Mouse (Mus musculus): ENCODE measurements around the gene Ntrk2.
"Not testable (repeated sequence)": the region's sequence is repeated elsewhere in the genome, so short reads cannot be mapped to it uniquely, and the experiment has no call there.

Ntrk2 gene

DNA sequence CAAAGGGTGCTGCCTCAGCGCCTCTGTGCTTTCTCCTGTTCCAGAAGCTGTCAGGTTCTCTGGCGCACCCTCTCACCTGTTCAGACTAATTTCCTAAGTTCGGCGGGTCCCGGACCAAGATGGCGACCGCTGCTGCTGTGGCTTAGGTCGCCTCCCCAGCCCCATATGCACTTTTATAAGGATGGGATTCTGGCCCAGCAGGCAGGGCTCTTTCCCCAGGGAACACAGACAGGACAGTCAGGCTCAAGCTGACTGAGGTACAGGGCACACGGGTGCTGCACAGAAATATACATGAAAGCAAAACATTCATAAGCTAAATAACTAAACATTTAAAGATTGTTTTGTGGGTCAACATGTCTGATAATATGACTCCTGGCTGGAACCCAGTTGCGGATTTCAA lies 301.4 kb downstream of the Ntrk2 start:
- DNase-seq (ENCODE audit: inconsistent ontology term): not testable (repeated sequence)

DNA sequence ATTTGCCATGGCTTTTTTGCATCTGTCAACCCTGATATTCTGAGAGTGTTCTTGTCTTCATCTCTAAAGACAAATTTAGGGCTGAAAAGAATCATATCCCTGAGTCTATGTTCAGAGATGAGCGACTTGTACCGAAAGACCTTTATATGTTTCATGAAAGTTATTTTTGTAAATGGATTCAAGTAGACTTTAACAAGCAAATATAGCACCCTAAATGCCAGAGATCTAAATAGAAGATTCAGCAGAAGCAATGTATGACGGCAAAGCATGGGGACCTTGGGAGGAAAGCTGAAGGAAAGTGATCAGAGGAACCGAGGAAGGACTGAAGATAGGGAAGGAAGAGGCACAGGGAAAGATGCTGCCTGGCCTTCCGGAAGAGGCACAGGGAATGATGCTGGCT lies 303.7 kb downstream of the Ntrk2 start:
- no peak for DNase-seq (ENCODE audit: inconsistent ontology term)

DNA sequence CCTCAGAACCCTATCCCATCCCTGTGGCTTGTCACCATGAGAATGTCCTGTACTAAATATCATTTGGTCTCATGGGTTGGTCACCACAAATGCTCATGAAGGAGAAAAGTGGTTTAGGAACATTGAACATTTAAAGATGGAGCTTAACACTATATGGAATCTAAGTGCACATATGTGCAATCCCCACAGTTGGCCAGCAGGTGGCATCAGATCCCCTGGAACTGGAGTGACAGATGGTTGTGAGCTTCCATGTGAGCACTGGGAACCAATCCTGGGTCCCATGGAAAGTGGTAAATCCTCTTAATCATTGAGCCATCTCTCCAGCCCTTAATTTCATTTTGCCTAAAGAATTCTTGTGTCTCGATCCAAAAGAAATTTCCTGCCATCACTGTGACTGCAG lies 308.3 kb downstream of the Ntrk2 start:
- no peak for DNase-seq (ENCODE audit: inconsistent ontology term)

DNA sequence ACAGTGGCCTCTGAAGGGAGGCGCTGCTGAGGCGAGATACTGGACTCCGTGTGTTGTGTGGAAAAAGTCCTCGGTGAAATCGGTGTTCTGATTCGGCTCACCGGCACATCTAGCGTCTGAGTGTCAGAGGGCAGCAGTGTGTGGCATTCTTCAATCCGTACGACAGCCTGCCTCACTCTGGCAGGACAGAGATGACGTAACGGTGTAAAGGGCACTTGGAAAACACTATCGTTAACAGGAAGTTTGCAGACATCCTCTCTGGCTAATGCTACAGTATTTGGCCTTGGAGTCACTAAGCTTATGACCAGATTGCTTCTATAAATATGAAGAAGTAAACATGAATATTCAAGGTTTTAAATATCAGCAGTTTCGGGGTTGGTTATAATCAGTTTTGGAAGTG lies 309.2 kb downstream of the Ntrk2 start:
- DNase-seq (ENCODE audit: inconsistent ontology term): no peak

DNA sequence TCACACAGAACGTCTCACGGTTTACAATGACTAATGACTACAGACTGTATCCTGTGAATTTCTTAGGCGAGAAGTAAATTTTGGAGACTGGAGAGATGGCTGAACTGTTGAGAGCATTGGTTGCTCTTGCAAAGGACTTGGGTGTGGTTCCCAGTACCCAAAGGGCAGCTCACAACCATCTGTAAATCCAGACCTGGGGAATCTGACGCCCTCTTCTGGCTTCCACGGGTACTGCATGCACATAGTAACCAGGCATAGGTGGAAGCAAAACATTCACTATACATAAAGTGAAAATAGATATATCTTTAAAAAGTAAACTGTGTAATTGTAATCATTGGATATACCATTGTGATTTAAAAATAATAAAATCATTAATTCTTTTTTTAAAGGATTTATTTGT lies 310.9 kb downstream of the Ntrk2 start:
- no peak for DNase-seq (ENCODE audit: inconsistent ontology term)

DNA sequence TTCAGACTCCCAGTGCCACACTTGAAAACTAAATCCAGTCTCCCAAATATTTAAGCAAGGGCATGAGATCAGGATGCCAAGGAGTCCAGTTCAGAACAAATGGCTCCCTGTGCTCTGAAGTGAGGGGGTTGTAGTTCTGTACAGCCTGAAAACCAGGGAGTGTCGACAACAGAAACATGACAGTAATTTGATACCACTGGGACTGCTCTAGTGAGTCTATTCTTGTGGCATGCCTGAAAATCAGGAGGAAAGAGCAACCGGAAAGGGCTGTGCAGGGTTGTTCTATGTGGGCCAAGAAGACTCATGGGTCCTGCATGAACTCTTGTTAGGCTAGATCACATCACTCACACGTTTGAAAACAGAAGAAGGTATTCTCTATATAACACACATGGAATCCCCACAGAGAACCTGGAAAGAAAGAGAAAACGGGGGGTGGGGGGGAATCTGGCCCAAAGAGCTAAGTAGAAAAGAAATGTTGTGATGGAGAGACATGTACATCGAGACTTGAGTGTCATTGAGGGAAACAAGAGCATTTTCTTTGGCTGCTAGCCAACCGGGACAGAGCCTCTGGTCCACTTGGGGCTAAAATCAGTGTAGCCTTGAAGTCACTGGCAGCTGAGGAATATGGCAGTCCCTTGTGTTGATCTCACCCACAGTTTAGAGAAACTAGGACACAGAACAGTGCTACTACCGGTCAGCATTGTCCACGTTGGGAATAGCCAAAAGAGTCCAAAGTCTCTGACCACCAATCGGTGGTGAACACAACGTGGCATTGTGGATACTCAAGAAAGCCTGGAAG lies 313.4 kb downstream of the Ntrk2 start:
- no peak for DNase-seq (ENCODE audit: inconsistent ontology term)

DNA sequence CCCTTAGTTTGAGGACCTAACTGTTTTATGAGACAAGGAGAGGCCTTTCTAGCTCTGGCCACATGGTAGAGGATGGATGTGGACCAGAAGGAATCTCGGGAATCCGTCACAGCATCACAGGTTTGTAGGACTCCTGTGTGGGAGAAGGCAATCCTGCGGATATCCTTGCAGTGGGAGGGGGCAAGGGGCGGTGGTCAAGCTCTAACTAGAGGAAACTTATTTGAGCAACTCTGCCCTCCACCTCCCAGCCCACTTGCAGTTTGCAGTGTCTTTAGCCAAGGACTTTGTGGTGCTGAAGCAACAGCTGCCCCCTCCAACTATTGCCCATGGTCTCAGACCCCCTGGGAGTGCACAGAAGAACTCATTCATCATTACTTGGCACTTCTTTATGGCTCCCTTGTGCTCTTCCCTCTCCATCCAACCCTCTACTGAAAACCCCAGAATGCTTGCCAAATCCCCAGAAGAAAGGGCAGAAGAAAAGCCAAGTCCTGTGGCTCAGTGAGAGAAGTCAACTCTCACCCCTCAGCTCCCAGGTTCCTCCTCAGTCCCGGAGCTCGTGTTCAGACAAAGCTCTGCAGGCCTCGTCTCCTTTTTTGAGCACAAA lies 336.9 kb downstream of the Ntrk2 start:
- peak; percentile 70 for DNase-seq (ENCODE audit: inconsistent ontology term)

DNA sequence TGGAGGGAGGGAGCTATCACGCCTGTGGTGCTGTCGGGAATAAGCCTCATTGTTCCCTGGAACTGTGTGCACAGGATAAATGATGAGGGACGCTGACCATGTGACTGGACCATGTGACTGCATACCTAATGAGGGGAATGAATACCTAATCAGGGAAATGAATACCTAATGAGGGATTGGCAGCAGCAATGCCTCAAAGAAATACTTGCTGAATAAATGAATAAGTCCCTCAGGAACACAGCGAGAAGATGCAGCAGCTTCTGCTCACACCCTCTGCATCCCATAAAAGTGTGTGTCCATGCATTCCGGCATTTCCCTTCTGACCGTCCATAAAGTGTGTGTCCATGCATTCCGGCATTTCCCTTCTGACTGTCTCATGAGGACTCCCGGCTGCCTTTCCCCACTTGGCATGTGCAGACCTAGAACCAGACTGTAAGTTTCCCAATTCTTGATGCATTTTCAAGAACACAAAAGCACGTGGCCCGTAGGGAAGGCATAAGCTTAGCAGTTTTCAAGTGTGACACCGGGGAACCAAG lies 338.0 kb downstream of the Ntrk2 start:
- DNase-seq (ENCODE audit: inconsistent ontology term): no peak

DNA sequence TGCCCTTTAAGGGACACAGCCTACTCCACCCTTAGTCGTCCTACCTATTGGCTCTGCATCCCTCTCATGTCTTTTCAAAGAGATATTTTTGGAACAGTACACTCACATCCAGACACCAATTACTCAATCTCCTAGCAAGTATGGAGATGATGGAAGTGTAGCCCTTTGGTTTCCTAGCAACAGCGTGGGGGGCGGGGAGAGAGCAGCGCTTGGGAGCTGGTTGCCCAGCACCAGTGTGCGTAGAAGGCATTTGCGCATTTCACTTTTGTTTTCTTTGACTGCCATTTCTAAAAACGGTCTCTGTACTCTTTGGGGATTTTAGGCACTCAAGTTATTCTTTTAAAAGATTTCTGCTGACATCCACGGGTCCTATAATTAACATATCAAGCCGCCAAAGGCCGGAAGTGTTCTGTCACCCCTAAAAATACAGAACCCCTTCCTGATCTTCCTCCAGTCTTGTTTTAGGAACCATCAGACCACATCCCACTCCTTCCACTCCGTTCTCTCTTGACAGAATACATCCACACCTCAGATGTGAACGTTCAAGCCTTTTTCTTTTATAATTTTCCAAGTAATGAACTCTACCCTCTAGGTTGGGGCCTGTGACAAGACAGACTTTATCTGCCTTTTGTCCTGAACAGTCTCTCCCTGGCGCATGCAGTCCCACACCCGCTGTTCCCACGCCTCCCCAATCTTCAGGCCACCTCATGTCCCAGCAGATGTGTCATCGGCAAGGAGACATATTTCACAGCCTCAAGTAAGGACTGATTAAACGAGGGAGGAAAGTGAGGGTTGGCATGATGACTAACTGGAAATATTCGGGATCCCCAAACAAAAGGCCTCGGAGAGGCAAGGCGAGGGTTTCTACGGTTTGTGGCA lies 339.5 kb downstream of the Ntrk2 start:
- peak; percentile 59 for DNase-seq (ENCODE audit: inconsistent ontology term)

DNA sequence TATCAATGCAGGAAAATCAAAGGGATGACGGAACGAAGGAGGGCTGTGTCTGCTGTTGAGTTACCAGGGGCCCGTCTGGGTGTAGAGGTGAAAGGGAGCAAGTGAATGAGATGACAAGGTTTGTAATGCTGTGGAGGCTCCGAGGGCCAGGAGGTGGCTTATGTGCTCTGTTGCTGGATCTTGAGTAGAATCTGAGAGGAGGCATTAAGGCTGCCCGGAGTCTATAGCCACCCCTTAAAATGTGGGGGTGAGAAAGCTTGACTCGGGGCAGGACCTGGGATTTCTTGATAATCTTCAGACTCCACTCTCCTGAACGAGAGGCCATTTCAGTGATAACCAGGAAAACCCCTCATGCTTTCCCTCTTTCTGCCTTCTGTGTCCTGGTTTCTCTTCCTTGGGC lies 340.2 kb downstream of the Ntrk2 start:
- no peak for DNase-seq (ENCODE audit: inconsistent ontology term)

DNA sequence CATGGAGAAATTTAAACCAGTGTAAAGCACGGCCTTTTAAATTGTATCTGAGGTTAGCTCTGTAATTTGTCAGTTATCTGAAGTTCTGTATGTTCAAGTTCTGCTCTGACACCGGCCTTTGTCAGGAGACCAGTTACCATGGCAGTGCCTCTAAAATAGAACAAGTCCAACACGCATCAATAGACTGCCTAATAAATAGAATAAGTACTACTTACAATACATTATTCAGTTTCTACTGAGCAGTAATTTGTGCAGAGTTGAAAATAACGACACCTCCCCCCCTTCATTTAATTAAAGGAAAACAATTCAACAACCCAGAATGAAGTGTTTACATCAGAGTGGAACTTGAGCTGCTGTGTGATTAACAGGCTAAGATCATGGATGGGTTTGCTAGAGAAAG lies 341.6 kb downstream of the Ntrk2 start:
- DNase-seq (ENCODE audit: inconsistent ontology term): no peak

DNA sequence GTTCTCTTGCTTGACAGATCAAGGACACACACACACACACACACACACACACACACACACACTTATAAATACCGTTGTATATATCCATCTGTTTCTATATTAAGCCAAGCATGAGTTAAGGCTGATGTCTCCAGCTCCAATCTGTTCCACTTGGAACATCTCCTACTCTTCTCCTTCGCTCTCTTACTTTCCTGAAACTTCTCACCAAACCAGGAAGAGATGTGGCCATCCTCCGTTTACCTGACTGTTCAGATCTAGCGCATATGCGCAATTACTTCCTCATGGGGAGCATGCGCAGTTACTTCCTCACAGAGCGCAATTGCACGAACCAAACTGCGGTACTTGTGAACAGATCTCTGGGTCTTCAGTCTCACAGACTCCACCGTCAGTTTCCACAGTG lies 342.4 kb downstream of the Ntrk2 start:
- no peak for DNase-seq (ENCODE audit: inconsistent ontology term)

DNA sequence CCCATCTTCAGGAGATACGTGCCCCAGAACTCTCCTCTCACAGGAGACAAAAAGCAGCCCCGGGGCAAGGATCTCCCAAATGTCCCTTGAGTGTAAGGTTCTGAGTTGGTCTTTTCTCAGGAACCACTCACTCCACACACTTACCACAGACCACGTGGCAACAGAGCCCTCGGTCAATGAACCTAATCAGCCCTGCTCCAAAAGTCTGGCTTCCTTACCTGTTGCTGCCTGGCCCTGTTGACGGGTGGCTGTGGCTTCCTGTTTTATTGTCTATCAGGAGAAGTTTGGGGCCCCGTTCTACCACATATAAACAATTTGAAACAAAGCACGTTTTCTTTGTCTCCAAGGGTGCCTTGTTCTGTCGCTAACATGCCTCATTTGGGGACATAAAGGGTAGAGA lies 357.6 kb downstream of the Ntrk2 start:
- DNase-seq (ENCODE audit: inconsistent ontology term): no peak

DNA sequence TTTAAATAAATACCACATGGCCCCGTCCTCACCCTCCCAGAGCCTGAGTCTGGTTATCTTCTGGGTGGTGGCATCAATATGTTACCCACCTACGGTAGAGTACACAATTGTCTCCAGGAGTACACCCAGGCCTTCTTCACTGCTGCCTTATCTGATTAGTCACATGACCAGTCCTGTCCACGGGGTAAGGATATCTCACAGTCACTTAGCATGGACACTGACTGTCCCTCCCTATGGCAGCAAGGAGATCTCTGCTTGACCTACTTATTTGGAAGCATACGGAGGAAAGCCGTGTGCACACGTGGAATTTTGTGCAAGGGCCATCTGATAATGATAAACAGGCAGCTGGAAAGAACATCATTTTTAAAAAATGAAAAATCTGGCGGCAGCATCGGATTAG lies 367.5 kb downstream of the Ntrk2 start:
- no peak for DNase-seq (ENCODE audit: inconsistent ontology term)

DNA sequence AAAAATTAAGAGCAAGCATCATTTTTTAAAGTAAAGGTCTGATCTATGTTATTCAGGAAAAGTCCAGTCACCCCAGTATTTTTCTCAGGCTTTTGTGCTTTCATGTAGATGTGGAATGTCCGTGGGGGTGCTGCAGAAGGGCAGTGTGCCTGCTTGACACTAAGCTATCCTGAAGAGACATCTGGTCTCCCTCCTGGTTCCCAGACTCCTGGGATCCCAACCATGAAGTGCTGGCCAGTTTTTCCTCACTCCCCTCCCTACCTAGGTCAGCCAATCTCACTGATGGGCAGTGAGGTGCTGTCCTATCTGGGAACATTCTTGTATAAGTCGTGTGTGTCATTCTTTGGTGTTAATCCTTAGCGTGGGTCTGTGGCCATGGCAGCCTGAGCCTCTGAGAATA lies 369.7 kb downstream of the Ntrk2 start:
- no peak for DNase-seq (ENCODE audit: inconsistent ontology term)

DNA sequence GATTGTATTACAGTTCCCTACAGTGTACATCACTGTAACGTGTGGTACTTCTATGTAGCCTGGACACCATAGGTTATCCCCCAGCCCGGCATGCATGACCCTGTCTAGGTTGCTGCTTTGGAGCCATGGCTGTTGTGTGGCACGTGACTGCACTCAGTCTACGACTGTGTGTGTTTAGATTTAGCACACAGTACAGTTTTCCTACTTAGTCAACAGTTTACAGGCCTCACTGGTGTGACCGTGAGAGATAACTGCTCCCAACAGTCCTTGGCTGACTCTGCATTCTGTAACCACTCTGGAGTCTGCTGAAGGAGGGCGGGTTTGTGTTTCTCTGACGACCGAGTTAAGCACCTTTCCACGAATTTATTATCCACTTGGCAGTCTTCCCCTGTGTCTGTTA lies 370.1 kb downstream of the Ntrk2 start:
- DNase-seq (ENCODE audit: inconsistent ontology term): no peak

DNA sequence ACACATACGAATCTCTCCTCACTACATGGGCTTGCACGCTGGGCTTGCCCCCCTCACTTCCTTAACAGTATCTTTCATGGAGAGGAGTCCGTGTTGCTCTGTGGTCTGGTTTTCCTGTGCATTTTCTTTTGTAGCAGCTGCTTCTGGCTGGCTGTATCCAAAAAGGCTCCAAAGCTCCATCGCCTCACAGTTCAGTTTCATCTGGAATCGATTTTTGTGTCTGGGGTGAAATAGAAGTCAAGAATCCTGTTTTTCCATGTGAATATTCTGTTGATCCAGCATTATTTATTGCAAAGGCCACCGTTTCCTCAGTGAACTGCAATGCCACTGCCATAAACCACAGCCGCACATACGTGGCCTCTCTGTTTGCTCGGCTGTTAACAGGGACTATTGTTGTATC lies 370.6 kb downstream of the Ntrk2 start:
- no peak for DNase-seq (ENCODE audit: inconsistent ontology term)

DNA sequence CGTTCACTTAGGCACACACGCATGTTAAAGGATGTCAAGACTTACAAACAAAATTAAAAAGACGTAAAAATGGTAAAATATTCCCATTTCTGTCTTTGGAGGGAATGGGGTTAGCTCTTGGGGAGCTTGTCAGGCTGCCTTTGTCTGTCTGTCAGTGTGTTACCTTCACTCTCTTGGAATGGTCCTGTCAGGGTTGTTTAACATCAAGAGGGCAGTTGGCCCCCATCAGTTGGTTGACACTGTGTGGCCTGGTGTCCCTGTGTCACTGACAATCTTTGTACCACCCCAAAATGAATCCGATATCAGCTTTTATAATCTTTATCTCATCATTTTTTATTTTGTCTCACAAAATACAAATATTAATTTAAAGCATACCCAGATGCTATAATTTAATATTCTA lies 373.6 kb downstream of the Ntrk2 start:
- DNase-seq (ENCODE audit: inconsistent ontology term): no peak

DNA sequence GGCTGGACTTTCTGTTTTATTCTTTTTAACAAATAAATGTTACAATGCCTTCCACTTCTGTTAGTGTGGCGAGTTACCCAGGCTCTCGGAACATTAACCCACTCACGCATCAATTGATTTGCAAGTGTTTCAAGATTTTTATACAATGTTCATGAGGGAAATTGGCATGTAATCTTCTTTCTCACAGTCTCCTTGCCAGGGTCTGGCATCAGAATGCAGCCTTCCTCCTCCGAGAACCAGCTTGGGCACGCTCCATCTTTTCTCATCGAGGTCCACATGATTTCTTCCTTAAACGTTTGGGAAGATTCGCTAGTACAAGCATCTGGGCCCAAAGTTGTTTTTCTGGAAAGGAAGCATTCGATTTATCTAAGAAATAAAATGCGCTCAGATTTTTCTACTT lies 374.4 kb downstream of the Ntrk2 start:
- DNase-seq (ENCODE audit: inconsistent ontology term): no peak

DNA sequence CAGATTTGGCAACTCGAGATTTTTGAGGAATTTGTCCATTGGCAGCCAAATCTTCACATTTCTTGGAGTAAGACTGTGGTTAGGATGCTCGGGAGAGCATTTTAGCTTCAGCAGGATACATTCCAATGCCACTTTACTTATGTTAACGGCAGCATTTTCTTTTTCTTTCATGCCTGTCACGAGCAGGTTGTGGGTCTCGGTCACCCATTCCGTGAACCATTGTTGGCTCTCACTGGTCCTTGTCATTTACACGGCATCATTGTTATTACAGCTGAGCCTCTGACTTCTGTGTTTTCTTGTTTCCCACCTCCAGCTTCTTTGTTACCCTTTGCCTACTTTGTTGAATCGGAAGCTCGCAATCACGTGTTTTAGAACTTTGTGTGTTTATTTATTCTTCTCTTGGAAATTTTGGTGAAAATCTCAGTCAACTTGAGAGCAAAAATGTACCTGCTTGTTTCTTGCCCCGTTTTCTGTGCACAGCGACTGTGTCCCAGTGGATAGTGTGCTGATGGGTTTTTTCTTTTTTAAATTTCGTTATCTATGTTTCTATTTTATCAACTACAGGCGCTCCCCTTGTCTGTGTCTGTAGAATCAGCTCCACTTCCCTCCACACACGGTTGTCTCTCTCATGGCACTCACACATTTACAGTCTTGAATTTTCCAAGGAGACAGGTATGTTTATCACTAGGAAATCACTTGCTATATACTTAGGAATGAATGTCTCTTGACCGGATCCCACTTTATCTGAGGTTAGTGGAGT lies 375.0 kb downstream of the Ntrk2 start:
- DNase-seq (ENCODE audit: inconsistent ontology term): no peak

DNA sequence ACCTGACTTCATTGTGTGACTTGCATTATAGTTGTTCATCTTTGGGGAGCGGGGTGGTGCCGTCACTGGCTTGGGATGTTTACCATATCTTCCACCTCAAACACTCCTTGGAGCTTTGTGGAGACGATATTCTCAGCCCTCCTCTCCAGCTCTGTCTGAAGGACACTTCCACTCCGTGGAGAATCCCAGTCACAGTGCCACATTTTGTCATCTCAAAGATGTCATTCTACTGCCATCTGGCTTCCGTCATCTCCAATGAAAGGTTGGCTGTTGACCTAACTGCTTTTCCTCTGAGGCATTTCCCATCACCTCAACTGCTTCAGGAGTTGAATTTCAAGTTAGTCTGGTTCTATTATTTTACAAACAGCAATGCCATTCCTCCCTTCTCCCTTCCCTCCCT lies 376.3 kb downstream of the Ntrk2 start:
- peak; percentile 9 for DNase-seq (ENCODE audit: inconsistent ontology term)
